Mouse (Mus musculus) stomach, embryonic 15.5 days (tissue): Measurements from ENCODE around the gene Fahd2a. TPM values are rescaled to one million over a fixed set of nuclear protein-coding genes. Genes with fewer than 3 reads are reported as not detected.

Source experiments
- polyA plus RNA-seq: library from polyadenylated mRNA; unstranded; fragments of >200 nt; fragmentation: Nextera tagmentation; extraction: Ambion mirVana; gene quantifications from 2 replicates; pipeline ENCODE4 v1.2.1, GENCODE M21; 2015

Fahd2a gene
- polyA plus RNA-seq, 1 experiment from 2014 or later = 24.6 TPM

Other genes starting within 250 kb of the Fahd2a start
- 1.9 and 2.0 TPM in 2 replicates for gene 1810024B03Rik, start 236.3 kb downstream of the Fahd2a start, polyA plus RNA-seq
- gene Snrnp200, start 236.2 kb downstream of the Fahd2a start, polyA plus RNA-seq = 40.3 and 47.1 TPM in 2 replicates
- gene Ciao1, start 196.7 kb downstream of the Fahd2a start, polyA plus RNA-seq = 52.3 and 61.7 TPM in 2 replicates
- gene Tmem127, start 196.7 kb downstream of the Fahd2a start, polyA plus RNA-seq = 29.2 and 29.4 TPM in 2 replicates
- 73.7 and 81.4 TPM in 2 replicates for gene Stard7, start 174.3 kb downstream of the Fahd2a start, polyA plus RNA-seq
- 4.5 and 6.4 TPM in 2 replicates for gene Dusp2, start 108.4 kb downstream of the Fahd2a start, polyA plus RNA-seq
- not detected in 2 replicates for gene Astl, start 105.9 kb downstream of the Fahd2a start, polyA plus RNA-seq
- gene Adra2b, start 81.4 kb downstream of the Fahd2a start, polyA plus RNA-seq = 2.6 and 3.2 TPM in 2 replicates
- 0.15 and 0.30 TPM in 2 replicates for gene Gpat2, start 19.4 kb downstream of the Fahd2a start, polyA plus RNA-seq
- 2.5 and 3.0 TPM in 2 replicates for gene Kcnip3, start 77.5 kb upstream of the Fahd2a start, polyA plus RNA-seq
- 10.4 and 11.4 TPM in 2 replicates for gene Prom2, start 96.9 kb upstream of the Fahd2a start, polyA plus RNA-seq
- 4.0 and 4.3 TPM in 2 replicates for gene Zfp661, start 142.5 kb upstream of the Fahd2a start, polyA plus RNA-seq
- gene Mrps5, start 142.7 kb upstream of the Fahd2a start, polyA plus RNA-seq = 127 and 136 TPM in 2 replicates
- 26.4 and 62.1 TPM in 2 replicates for gene Mal, start 212.1 kb upstream of the Fahd2a start, polyA plus RNA-seq